Mouse (Mus musculus) brown adipose tissue, adult 24 weeks (tissue): ENCODE data around the gene 9530003J23Rik. TPM values are rescaled to one million over a fixed set of nuclear protein-coding genes. Genes with fewer than 3 reads are reported as not detected.
"Not testable (repeated sequence)": the region's sequence is repeated elsewhere in the genome, so short reads cannot be mapped to it uniquely, and the experiment has no call there.

ENCODE experiments used
- H3K27ac ChIP-seq: fragments of 200-500 bp; replicated peaks from 2 replicates; pipeline ENCODE4 v1.5.1; 2012; ENCODE audit warnings: low read depth, mild to moderate bottlenecking, low read length
- H3K4me1 ChIP-seq: fragments of 200-500 bp; 2 replicates; pipeline ENCODE4 v1.6.1; 2012; ENCODE audit warnings: low read length, mixed read lengths; ENCODE audit not compliant: control insufficient read depth, insufficient read depth, insufficient read length
- H3K4me3 ChIP-seq: fragments of 200-500 bp; 2 replicates; pipeline ENCODE4 v1.5.1; 2012; ENCODE audit warnings: low read depth, mild to moderate bottlenecking, low read length, moderate library complexity; ENCODE audit not compliant: insufficient read depth
- polyA plus RNA-seq: library from polyadenylated mRNA; stranded (reverse); fragments of >200 nt; gene quantifications from 2 replicates; pipeline ENCODE4 v1.2.4, GENCODE M21; 2012; ENCODE audit not compliant: missing spikeins, insufficient read depth, insufficient read length

Gene 9530003J23Rik
- polyA plus RNA-seq = not detected in 2 replicates

DNA sequence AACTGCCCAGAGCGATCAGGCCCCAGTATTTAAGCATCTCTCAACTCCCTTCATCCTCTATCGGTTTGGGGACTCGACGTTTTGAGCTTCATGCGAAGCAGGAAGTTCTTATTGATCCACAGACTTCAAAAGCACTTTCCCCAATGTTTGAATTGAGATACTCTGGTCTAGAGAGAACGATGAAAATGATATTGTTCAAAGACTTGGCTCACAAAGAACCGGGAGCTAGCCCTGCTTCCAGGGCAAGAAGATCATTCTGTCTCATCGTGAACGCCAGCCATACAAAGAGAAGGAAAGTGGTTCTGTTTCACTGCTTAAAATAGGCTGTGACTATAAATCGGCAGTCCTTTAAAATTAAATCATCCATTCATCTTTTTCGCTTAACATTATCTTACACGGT lies at the start of gene 9530003J23Rik:
Gene 9530003J23Rik (minus strand): TSS at position 101 of the 400 bp plus-strand sequence.
- H3K4me3 ChIP-seq = no peak within 1 kb of the TSS
- H3K4me1 ChIP-seq = no peaks in the 10 kb centered on the region
- no peak within 1 kb of the TSS for H3K27ac ChIP-seq

DNA sequence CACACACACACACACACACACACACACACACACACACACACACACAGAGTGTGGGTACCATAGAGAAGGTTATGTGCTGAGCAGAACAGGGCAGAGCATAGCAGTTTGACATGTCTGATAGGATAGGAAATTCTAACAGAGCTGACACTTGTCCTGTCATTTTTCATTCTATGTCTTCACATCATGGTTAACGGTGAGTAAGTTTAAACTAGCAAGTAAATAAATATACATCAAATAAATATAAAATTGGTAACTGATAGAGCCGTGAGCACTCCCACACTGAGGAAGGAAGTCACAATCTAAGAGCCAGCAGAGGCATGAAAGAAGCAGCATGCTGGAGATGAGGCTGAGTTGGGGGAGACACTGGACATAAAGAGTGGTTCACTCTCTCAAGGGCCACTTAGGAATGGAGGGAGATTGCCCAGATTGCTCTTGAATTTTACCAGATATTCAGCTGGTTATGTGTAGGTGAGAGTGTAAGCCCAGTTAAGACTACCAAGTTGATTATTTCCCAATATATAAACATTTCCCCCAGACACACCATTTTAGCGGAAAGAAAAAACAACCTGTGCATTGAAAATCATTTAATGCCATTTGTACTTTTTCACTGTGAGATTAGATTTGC lies 48.8 kb upstream of the 9530003J23Rik start:
- Histone ChIP-seq H3K27ac (no peak overlapping the region), H3K4me1 (no peaks in the 10 kb centered on the region), H3K4me3 (no peak overlapping the region)

DNA sequence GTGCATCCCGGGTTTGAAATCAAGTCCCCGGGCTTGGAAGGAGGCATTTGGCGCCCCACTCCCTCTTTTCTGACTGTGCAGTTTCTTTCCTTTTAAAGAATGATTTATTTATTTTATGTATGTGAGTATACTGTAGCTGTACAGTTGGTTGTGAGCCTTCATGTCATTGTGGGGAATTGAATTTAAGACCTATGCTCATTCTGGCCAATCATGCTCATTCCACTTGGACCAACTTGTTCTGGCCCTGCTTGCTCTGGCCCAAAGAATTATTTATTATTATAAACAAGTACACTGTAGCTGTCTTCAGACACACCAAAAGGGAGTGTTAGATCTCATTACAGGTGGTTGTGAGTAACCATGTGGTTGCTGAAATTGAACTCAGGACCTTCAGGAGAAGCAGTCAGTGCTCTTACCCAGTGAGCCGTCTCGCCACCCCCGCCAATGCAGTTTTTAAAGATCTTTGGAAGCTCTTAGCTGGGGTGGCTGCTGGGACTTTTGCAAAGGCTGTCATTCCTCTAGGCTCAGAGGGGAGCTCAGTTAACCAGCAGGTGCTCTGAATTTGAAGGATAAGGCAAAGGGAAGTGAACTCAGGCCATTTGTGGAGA lies 48.0 kb upstream of the 9530003J23Rik start:
- Histone ChIP-seq H3K27ac (no peak overlapping the region), H3K4me1 (no peaks in the 10 kb centered on the region), H3K4me3 (no peak overlapping the region)

DNA sequence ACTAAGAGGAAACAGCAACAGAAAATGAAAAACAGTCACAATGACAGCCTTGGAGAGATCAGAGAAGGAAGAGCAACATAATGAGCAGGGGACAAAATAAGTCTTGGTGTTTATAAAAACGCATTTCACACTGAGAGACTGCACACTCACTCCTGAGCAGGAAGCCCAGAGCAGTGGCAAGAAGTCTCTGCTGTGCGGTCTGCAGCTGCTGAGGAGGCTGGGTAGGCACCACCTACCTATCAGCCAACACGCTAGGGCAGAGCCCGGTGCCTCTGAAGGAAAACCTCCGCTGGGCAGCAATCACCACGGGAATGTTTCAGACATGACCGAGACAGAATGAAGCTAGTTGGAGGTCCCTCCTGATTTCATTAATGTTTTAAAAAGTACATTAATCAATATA lies 47.1 kb upstream of the 9530003J23Rik start:
- not testable (repeated sequence) for H3K4me1 ChIP-seq, H3K4me3 ChIP-seq, H3K27ac ChIP-seq

DNA sequence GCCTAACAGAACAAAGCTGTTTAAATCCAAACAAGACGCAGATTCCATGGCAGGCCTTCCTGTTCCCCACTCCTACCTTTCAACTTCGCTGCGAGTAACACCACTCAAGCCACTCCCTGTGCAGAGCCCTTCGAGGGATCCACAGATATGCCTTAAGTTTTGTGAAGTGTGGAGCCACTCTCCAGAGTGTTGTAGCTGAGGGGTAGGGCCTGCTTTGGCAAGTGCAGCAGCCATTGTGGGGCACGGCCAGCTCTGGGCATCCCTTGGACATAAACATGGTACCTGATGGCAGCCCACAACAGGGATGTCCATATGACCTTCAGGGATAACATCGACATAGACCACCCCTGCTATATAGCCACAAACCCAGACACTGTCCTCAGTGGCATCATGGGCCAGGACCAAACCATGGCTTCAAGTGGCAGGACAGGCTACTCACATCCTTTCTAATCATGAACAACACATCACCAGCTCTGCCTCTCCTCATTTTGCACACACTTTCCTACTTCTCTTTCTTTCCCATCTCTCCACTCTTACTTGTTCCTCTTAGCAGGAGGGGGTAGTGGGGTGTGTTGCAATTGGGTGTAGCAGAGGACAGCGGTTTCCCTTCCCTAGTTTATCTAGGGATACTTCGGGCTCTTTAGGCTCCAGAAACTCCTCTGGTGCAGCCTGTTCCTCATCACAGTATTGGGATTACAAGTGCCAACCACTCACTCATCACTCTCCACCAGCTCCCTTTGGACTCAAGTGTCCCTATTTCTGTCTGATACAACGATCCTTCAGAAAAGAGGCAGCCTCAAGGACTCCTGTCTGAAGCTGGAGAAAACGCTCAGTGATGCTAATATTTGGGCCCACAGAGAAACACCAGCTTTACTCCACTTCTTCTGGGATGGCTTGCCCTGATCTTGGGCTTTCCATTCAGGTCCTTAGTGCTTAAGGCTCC lies 46.3 kb upstream of the 9530003J23Rik start:
- Histone ChIP-seq H3K27ac (peak overlapping the region; percentile 15), H3K4me3 (no peak overlapping the region)

DNA sequence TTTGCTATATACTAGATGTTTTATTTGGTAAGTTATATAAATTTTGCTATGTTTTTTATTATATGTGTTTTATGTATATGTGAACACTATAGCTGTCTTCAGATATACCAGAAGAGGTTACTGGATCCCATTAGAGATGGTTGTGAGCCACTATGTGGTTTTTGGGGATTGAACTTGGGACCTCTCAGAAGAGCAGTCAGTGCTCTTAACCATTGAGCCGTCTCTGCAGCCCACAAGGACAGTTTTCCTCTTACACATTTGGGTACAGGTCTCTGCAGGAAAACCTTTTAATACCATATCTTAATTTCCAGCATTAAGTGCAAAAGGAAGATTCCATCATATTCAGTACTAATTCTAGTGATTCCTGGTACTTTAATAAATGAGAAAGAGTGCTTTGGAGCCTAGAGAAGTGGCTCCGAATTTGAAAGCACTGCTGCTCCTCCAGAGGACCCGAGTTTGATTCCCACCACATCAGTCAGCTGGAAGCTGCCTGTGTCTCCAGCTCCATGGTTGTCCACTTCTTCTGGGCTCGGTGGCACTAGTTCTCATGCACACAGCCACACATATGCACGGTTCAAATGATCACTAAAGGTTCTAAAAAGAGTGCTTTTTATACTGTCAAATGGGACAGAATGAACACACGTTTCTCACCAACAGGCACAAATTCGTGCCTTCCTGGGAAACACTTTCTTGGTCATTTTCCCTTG lies 45.5 kb upstream of the 9530003J23Rik start:
- Histone ChIP-seq H3K4me1 (no peaks in the 10 kb centered on the region), H3K27ac (peak overlapping the region; percentile 15; the same call in 1 of the 2 replicates), H3K4me3 (no peak overlapping the region)

More for the DNA sequence above, 46.3 kb upstream of the 9530003J23Rik start:
- H3K4me1 ChIP-seq = no peaks in the 10 kb centered on the region

DNA sequence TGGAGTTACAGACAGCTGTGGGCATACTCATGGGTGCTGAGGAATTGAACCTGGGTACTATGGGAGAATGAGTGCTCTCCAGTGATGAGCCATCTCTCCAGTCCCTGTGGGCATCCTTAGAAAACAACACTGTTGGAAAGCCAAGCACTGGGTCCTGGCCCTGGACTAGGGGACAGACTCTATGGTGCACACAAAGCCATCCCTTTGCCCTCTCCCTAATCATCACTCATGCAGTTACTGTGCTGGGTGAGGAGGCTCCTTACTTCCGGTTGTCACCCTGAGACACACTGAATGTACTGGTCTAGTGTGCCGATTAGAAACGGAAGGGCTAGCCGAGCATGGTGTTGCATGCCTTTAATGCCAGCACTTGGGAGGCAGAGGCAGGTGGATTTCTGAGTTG lies 44.7 kb upstream of the 9530003J23Rik start:
- H3K27ac ChIP-seq = peak overlapping the region; percentile 17; the same call in 1 of the 2 replicates
- H3K4me3 ChIP-seq, H3K4me1 ChIP-seq: not testable (repeated sequence)

DNA sequence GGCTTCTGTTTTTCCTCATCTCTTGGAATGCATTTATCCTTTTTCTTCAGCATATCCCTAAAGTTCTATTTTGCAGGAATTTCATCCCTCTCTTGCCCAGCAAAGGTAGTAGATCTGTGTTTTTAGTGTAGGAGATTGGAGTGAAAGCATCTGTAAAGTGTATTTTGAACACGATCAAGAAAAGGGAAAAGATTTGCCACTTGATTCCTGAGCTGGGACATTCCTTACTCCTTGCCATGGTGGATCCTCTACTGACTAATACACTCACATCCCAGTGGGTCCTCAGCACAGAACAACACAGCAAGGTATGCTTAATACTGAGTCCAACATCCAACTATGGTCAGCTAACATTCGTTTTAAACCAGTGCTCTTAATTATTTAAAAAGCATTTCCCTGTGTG lies 44.0 kb upstream of the 9530003J23Rik start:
- H3K27ac ChIP-seq = peak overlapping the region; percentile 45; the same call in 1 of the 2 replicates
- no peaks in the 10 kb centered on the region for H3K4me1 ChIP-seq
- no peak overlapping the region for H3K4me3 ChIP-seq

DNA sequence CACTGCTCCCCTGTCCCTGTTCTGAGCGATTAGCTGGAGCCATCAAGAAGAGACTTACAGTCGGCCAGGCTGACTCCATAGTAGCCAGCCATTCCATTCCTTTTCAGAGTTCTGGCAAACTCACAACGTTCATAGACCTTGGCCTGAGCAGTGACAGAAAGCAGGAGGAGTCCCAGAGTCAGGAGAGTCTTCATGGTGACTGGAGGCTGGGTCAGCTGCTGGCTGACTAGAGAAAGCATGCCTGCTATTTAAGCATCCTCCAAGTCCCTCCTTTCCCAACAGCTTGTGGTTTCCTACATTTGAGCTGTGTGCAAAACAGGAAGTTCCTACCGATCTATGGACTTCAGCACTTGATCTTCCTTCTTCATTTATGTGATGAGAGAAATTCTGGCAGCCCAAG lies 43.5 kb upstream of the 9530003J23Rik start, which contains the start of gene Lyz2:
Gene Lyz2 (minus strand): TSS at position 273 of the 400 bp plus-strand sequence.
- H3K27ac ChIP-seq = peak within 1 kb of the TSS; percentile 63
- H3K4me3 ChIP-seq = peak within 1 kb of the TSS; percentile 49
- H3K4me1 ChIP-seq = no peaks in the 10 kb centered on the region

DNA sequence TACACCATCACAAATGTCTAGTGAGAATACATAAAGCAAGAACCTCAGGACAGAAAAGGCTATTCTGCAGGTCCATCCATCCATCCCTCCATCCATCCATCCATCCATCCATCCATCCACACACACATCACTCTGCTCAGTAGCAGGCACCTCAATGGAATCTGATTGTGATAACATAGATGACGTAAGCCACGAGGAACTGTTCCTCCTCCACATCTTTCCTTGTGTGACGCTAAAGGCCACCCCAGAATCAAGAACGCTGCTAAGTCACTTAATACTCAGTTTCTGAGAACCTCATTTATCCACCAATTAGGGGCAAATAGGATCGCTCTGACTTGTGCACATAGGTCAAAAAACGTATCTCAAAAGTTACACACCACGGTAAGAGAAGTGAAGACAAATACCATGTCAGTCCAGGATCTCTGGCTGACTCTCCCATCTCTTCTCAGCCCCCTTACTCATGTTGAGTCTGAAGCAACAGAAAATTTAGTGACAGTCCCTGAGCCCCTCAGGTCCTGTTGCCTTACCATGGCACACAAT lies 42.9 kb upstream of the 9530003J23Rik start:
- H3K27ac ChIP-seq = peak overlapping the region; percentile 63
- H3K4me3 ChIP-seq = peak overlapping the region; percentile 49
- H3K4me1 ChIP-seq = no peaks in the 10 kb centered on the region

DNA sequence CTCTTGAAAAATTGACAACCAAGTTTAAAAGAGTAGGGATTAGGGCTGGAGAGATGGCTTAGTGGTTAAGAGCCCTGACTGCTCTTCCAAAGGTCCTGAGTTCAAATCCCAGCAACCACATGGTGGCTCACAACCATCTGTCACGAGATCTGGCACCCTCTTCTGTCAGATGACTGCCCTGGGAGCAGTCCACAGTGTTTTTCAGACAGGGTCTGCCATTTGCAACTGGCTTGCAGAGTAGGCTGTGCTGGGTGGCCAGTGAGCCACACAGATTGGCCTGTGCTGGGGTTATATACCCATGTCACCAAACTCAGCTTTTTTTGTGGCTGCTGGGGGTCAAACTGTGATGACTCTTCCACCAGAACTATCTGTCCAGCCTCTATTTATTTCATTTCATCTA lies 41.5 kb upstream of the 9530003J23Rik start:
- peak overlapping the region; percentile 3; the same call in 1 of the 2 replicates for H3K27ac ChIP-seq
- no peak overlapping the region for H3K4me3 ChIP-seq
- H3K4me1 ChIP-seq = no peaks in the 10 kb centered on the region

DNA sequence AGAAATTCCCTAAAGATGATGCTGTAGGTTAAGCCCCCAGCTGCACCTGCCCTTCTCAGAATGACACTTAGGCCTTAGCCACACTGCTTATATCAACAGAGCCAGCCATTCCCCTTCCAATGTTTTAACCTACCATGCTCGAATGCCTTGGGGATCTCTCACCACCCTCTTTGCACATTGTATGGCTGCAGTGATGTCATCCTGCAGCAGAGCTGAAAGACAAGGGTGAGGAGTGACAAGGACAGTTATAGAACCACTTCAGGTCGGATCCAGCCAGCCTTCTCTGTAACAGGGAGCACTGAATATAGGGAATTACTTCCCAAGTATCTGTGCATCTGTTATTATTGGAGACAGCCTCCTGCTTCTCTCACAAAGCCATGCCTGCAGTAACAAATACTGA lies 40.0 kb upstream of the 9530003J23Rik start:
- not testable (repeated sequence) for H3K4me1 ChIP-seq, H3K4me3 ChIP-seq, H3K27ac ChIP-seq

DNA sequence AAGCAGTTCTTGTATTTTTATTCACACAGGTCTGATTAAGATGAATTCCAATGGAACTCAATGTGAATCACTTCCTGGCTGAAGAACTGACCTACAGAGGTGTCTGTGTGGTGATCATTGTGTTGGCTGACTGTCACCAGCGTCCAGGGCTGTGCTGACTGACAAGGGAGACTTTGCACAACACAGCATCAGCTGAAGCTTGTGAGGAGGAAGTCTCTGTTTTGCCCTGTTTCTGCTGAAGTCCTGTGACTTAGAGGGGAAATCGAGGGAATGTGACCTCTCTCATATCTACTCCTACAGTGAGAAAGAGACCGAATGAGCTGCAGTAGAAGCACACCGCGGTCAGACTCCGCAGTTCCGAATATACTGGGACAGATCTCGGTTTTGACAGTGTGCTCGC lies 39.3 kb upstream of the 9530003J23Rik start:
- not testable (repeated sequence) for H3K27ac ChIP-seq, H3K4me3 ChIP-seq, H3K4me1 ChIP-seq

DNA sequence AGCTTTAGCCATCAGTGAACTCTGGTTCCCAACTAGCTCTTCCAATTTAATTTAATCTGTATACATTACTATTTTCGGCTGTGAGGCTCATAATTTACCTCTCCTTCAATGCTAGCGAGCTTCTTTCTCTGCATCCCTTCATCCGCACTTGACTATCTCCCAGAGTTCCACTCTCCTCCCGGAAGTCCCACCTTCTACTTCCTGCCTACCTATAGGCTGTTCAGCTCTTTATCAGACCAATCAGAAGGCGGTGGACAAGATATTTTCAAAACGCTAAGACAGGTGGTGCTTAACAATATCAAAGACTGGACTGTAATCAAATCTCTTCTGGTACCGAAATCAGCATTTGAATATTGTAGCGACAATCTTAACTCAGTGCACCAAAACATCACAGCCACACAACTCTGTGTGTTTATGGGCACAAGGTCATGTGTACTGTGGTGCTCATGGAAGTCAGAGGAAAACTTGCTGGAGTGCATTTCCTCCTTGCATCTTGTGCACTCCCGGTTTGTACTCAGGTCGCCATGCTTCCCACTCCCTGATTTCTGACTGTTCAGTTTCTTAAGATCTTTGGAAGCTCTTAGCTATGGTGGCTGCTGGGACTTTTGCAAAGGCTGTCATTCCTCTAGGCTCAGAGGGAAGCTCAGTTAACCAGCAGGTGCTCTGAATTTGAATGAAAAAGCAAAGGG lies 37.3 kb upstream of the 9530003J23Rik start:
- Histone ChIP-seq H3K4me1 (no peaks in the 10 kb centered on the region), H3K27ac (no peak overlapping the region), H3K4me3 (no peak overlapping the region)
